Mouse (Mus musculus) midbrain, embryonic 10.5 days (tissue): Measurements from ENCODE around the gene Smndc1. TPM values are rescaled to one million over a fixed set of nuclear protein-coding genes. Genes with fewer than 3 reads are reported as not detected.

Experiments
- DNase-seq: peaks from one replicate; pipeline ENCODE4 v3.0.0-alpha.2; 2017; ENCODE audit warnings: low spot score
- H3K27ac ChIP-seq: fragments of 300-500 bp; sonication (generic); replicated peaks from 2 replicates; pipeline ENCODE4 v1.5.1; 2016; ENCODE audit warnings: mild to moderate bottlenecking
- H3K27me3 ChIP-seq: fragments of 300-500 bp; sonication (generic); 2 replicates; pipeline ENCODE4 v1.6.1; 2016; ENCODE audit warnings: low read depth, mild to moderate bottlenecking; ENCODE audit not compliant: poor library complexity, severe bottlenecking
- H3K36me3 ChIP-seq: fragments of 300-500 bp; sonication (generic); 2 replicates; pipeline ENCODE4 v1.6.1; 2016; ENCODE audit warnings: mild to moderate bottlenecking, moderate library complexity
- H3K4me1 ChIP-seq: fragments of 300-500 bp; sonication (generic); 2 replicates; pipeline ENCODE4 v1.6.1; 2016
- H3K4me3 ChIP-seq: fragments of 300-500 bp; sonication (generic); 2 replicates; pipeline ENCODE4 v1.5.1; 2016; ENCODE audit warnings: mild to moderate bottlenecking, moderate library complexity
- H3K9me3 ChIP-seq: fragments of 300-500 bp; sonication (generic); replicated peaks from 2 replicates; pipeline ENCODE4 v1.6.1; 2016; ENCODE audit warnings: mild to moderate bottlenecking
- WGBS: fragments of 180-500 bp; shearing (Covaris S2); methylation state at CpG from one replicate; pipeline ENCODE4 v1.1.7; 2016; 5-methylcytosine and 5-hydroxymethylcytosine counted together
- polyA plus RNA-seq: library from polyadenylated mRNA; unstranded; fragments of >200 nt; fragmentation: Nextera tagmentation; extraction: Ambion mirVana; gene quantifications from 2 replicates; pipeline ENCODE4 v1.2.1, GENCODE M21; 2016

The Smndc1 gene
- polyA plus RNA-seq, 1 experiment from 2014 or later: 44.4 TPM

DNA sequence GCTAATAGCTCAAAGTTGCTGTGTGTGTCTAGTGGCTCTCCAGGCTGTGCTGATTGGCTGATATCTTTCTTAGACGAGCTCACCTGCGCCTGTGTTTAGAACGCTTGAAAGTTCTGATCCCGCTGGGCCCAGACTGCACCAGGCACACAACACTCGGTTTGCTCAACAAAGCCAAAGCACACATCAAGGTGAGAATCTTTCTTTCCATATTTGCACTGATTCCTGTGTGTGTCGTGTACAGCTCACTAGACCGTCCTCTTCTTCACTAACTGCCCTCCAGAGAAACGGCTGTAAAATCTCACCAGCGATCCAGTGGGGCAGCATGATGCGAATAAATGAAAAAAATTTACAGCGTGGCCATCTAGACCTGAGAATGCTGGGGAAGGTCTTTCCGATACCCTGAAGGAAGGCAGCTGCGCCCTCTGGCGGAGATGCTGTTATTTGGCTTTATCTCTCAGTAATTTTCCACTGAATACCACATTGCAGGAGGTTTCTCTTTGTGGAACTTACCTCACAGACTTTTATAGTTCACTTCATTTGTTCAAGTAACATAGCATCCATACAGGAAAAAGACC, 20.8 kb downstream of the Smndc1 start:
- WGBS: 45% methylated on average over 14 of the region's 14 CpGs
- Histone ChIP-seq H3K27me3 (no peaks in the 10 kb centered on the region), H3K4me1 (peaks cover 11% of the 10 kb centered on the region; the same call in 1 of the 2 replicates), H3K4me3 (no peak overlapping the region), H3K27ac (no peak overlapping the region), H3K9me3 (no peaks in the 10 kb centered on the region), H3K36me3 (peaks cover 45% of the 10 kb centered on the region)
- DNase-seq: peak; percentile 75

- peaks cover 19% of the 10 kb centered on the region for H3K36me3 ChIP-seq
- no peaks in the 10 kb centered on the region for H3K27me3 ChIP-seq
- no peaks in the 10 kb centered on the region for H3K9me3 ChIP-seq
- no peak overlapping the region for H3K4me3 ChIP-seq
- H3K27ac ChIP-seq: no peak overlapping the region
- H3K4me1 ChIP-seq: peaks cover 11% of the 10 kb centered on the region; the same call in 1 of the 2 replicates
- WGBS: 88% methylated on average over 7 of the region's 7 CpGs
- DNase-seq: no peak
These were observed 23.5 kb downstream of the Smndc1 start for GRCm38 (mm10) chr19:53366881-53367280.

DNA sequence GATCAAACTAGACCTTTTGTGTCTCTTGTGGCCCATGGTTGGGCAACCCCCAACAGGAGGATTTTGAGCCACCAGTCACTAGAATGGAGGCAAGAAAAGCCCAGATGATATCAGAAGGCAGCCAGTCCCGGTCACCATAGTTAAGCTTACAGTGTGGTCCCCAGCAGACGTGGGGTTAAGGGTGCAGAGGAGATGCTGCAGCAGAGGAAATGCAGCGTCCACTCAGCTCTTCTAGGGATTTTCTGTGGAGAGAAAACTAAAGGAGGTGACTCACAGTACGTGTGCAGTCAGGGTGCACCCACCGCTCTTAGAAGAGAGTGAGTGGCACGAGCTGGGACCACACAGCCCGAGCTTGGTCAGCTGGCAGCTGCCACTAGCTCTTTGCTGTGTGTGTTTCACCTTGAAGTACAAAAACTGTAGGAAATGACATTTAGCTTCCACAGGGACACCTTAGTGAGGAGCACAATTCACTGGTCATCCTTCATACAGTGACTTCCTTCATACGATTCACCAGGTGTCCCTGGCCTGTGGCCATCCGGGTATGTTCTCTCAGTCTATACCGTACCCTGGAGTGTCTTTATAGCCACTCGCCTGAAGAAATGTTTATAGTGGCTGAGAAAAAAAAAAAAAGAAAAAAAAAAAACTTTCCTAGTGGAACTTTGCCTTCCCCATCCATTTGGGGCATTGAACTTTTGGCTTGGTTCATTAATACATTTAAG, 24.2 kb downstream of the Smndc1 start:
- no peak overlapping the region for H3K27ac ChIP-seq
- peaks cover 11% of the 10 kb centered on the region; the same call in 1 of the 2 replicates for H3K4me1 ChIP-seq
- H3K27me3 ChIP-seq: no peaks in the 10 kb centered on the region
- peaks cover 12% of the 10 kb centered on the region for H3K36me3 ChIP-seq
- no peaks in the 10 kb centered on the region for H3K9me3 ChIP-seq
- 87% methylated on average over 11 of the region's 11 CpGs for WGBS
- no peak for DNase-seq
- H3K4me3 ChIP-seq: no peak overlapping the region

- no peak for DNase-seq
- H3K27ac ChIP-seq: no peak overlapping the region
- WGBS: 80% methylated on average over 9 of the region's 9 CpGs
- H3K36me3 ChIP-seq: no peaks in the 10 kb centered on the region; the same call in 1 of the 2 replicates
- H3K27me3 ChIP-seq: no peaks in the 10 kb centered on the region
- H3K9me3 ChIP-seq: no peaks in the 10 kb centered on the region
- no peak overlapping the region for H3K4me3 ChIP-seq
- H3K4me1 ChIP-seq: peaks cover 11% of the 10 kb centered on the region; the same call in 1 of the 2 replicates
These were observed 25.4 kb downstream of the Smndc1 start for GRCm38 (mm10) chr19:53364963-53365362.

- peaks cover 13% of the 10 kb centered on the region; the same call in 1 of the 2 replicates for H3K4me1 ChIP-seq
- H3K9me3 ChIP-seq: no peaks in the 10 kb centered on the region
- WGBS: 82% methylated on average over 2 of the region's 2 CpGs
- H3K36me3 ChIP-seq: no peaks in the 10 kb centered on the region
- no peak overlapping the region for H3K27ac ChIP-seq
- H3K4me3 ChIP-seq: no peak overlapping the region
- H3K27me3 ChIP-seq: no peaks in the 10 kb centered on the region
- DNase-seq: no peak
These were observed 25.8 kb downstream of the Smndc1 start for GRCm38 (mm10) chr19:53364551-53364950.

GRCm38 (mm10) chr19:53362967-53363366, 27.4 kb downstream of the Smndc1 start:
- Histone ChIP-seq H3K27me3 (no peaks in the 10 kb centered on the region), H3K4me3 (no peak overlapping the region), H3K27ac (no peak overlapping the region), H3K9me3 (no peaks in the 10 kb centered on the region), H3K36me3 (no peaks in the 10 kb centered on the region), H3K4me1 (peaks cover 14% of the 10 kb centered on the region; the same call in 1 of the 2 replicates)
- WGBS: 51% methylated on average over 2 of the region's 2 CpGs
- DNase-seq: no peak

DNA sequence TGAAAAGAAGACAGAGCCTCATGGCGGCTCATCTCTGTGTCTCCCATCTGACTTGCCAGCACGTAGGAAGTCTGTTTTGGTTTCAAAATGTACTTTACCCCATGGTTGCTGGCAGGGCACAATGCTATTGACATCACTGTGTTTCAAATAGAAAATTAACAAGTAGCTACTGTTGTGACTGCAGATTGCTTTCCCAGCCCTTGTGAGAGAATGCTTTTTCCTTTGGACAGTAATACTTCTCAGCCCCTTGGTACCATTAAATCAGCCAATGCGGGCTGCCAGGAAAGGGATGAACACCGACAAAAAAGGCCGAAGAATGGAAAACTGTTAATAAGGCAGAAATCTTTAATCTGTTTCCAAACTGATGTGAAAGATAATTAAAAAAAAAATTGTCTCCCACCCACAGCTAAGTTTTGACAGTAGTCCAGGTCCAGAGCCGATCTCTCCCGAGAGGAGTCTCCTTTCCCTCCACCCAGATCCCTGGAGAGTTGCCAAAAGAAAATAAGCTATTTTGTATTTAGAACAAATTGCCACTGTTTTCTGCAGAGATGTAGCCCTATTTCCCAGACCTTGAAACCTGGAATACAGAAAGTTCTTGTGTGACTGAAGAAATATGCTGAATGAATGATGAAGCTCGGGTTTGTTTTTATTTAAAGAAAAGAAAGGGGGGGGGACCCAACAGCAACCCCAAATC, 30.0 kb downstream of the Smndc1 start:
- Histone ChIP-seq H3K36me3 (peaks cover 8% of the 10 kb centered on the region), H3K4me1 (peaks cover 7% of the 10 kb centered on the region; the same call in 1 of the 2 replicates), H3K9me3 (no peaks in the 10 kb centered on the region), H3K27ac (no peak overlapping the region), H3K4me3 (no peak overlapping the region), H3K27me3 (no peaks in the 10 kb centered on the region)
- DNase-seq: no peak
- WGBS: 86% methylated on average over 8 of the region's 8 CpGs

DNA sequence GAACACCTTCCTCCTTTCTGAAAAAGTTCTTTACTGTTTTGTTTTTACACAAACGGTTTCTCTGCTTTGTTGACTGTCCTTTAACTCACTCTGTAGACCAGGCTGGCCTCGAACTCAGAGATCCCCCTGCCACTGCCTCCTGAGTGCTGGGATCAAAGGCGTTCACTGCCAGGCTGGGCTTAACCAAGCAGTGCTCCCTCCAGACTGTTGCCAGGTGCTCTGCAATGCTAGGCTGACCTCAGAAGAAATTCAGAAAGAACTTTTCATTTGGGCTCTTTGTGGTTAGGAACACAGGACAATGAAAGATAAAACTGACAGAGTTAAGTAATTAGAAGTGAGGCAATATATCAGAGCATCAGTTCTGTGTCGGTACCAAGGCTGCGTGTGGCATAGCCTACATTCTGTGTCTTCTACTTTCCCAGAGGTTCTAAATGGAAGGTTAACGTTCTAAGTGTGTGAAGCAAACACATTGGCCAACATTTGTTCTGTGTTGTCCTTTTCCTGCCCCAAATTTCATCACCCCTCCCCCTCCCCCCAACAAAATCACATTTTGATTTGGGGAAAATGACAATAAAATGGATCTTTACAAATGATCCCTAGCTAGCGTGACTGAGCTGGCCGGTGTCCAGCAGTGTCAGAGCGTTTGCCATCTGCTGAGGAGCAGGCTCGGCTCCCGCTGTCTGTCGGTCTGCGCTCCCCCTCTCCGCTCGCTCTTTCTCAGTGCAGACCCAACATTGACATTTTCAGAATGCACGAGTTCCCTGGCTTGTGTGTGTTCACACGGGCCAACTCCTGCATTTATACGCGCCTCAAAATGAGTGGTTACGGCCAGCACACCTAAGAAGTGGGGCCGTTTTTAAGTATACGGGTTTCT, 31.0 kb downstream of the Smndc1 start:
- Histone ChIP-seq H3K4me1 (peaks cover 3% of the 10 kb centered on the region; the same call in 1 of the 2 replicates), H3K4me3 (no peak overlapping the region), H3K27me3 (no peaks in the 10 kb centered on the region), H3K27ac (0 out of 2 replicates have a peak overlapping the region, but pooled peaks have one; percentile 33), H3K9me3 (no peaks in the 10 kb centered on the region), H3K36me3 (peaks cover 13% of the 10 kb centered on the region)
- no peak for DNase-seq
- 83% methylated on average over 22 of the region's 22 CpGs for WGBS

DNA sequence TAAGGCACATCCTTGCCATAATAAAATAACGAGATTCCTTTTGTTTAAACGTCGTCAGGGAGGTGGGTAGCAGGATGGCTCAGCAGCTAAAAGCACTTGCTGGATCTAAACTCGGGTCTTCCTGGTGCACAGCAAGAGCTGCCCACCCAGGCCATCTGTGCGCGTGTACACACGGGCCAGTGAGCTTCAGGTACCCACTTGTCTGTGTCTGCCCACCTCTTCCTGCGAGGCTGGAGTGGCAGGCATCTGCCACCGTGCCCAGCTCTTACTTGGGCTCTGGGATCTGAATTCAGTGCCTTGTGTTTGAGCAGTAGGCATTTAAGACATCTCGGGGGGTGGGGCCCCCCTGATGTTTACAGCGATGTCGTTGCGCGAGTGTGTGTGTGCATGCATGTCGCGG, 35.3 kb downstream of the Smndc1 start:
- H3K27ac ChIP-seq: no peak overlapping the region
- DNase-seq: no peak
- WGBS: 89% methylated on average over 16 of the region's 16 CpGs
- H3K4me1 ChIP-seq: peaks cover 3% of the 10 kb centered on the region; the same call in 1 of the 2 replicates
- no peaks in the 10 kb centered on the region for H3K27me3 ChIP-seq
- H3K36me3 ChIP-seq: peaks cover 30% of the 10 kb centered on the region
- H3K9me3 ChIP-seq: no peaks in the 10 kb centered on the region
- no peak overlapping the region for H3K4me3 ChIP-seq

DNA sequence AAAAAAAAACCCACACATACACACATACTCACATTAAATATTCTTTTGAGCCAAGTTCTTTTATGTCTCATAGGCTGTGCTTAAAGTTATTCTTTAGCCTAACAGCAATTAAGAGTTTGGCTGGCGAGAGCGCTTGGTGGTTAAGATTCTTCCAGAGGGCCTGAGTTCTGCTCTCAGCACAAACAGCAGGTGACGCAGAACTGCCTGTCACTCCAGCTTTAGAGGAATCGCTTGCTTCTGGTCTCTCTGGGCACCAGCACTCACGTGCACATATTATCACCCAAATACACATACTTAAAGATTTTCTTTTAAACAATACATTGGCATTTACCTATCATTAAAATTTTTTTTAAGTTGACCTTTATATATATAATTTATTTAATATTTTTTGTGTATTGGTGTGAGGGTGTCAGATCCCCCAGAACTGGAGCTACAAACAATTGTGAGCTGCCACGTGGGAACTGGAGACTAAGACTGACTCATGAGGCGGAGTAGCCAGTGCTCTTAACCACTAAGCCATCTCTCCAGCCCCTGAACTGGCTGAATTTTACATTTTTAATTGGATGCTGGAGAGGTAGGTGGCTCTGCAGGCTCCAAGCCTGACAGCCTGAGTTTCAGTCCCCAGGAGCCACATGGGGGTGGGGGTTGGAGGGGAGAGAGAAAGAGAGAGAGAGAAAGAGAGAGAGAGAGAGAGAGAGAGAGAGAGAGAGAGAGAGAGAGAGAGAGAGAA, 35.9 kb downstream of the Smndc1 start:
- no peaks in the 10 kb centered on the region for H3K27me3 ChIP-seq
- H3K4me3 ChIP-seq: no peak overlapping the region
- no peaks in the 10 kb centered on the region for H3K9me3 ChIP-seq
- H3K36me3 ChIP-seq: peaks cover 36% of the 10 kb centered on the region
- no peaks in the 10 kb centered on the region for H3K4me1 ChIP-seq
- WGBS: 84% methylated on average over 7 of the region's 7 CpGs
- no peak overlapping the region for H3K27ac ChIP-seq
- DNase-seq: no peak

DNA sequence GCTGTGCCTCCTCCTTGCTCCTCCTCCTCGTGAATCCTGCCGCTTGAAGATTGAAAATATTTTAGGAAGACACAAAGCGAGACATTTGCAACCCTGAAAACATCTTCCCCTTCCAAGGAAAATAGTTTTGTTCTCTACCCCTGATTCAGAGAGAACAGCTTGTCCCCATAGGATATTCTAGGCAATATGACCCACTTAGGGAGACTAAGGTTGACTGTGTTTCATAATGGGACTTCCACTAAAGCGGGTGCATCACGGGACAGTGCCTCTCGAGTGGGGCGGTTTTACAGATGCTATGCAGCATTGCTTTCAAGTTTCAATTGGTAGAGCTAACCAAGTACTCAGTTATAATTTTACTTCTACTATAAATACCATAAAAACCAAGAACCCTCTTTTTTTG, 36.5 kb downstream of the Smndc1 start:
- Histone ChIP-seq H3K36me3 (peaks cover 39% of the 10 kb centered on the region), H3K27ac (no peak overlapping the region), H3K4me1 (no peaks in the 10 kb centered on the region), H3K4me3 (no peak overlapping the region), H3K27me3 (no peaks in the 10 kb centered on the region), H3K9me3 (no peaks in the 10 kb centered on the region)
- DNase-seq: no peak
- WGBS: 93% methylated on average over 7 of the region's 7 CpGs

- H3K27me3 ChIP-seq: no peaks in the 10 kb centered on the region
- 91% methylated on average over 14 of the region's 14 CpGs for WGBS
- peaks cover 33% of the 10 kb centered on the region for H3K36me3 ChIP-seq
- DNase-seq: no peak
- no peaks in the 10 kb centered on the region for H3K9me3 ChIP-seq
- no peak overlapping the region for H3K27ac ChIP-seq
- H3K4me3 ChIP-seq: no peak overlapping the region
- H3K4me1 ChIP-seq: peaks cover 17% of the 10 kb centered on the region
These were observed 44.6 kb downstream of the Smndc1 start for GRCm38 (mm10) chr19:53345766-53346165.
